Mouse (Mus musculus): ENCODE measurements around the gene Hdac9.

Gene Hdac9

GRCm38 (mm10) chr12:34697981-34698380 lies 218.9 kb downstream of the Hdac9 start:
- DNase-seq (ENCODE audit: low spot score in 2 of 2) = no peak

GRCm38 (mm10) chr12:34696736-34697135 lies 220.2 kb downstream of the Hdac9 start:
- no peak for DNase-seq (ENCODE audit: low spot score in 2 of 2)

DNA sequence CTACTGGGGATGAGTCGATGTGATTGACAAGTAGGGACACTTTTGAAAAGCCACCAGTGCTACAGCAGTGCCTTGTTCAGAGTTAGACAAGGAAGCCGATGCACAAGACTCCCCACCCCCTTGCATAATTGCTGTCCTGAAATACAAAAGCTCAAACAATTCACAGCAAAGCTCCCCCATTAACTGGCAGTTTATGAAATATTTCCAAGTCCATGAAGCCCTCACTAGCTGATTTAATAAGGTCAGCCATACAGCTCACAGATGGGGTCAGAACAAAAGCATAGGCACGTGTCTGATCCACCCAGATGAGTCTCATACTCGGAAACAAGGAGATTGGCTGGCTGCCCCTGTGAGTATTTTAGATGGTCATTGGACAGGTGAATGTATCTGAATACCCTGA lies 228.0 kb downstream of the Hdac9 start:
- DNase-seq (ENCODE audit: low spot score in 2 of 2) = no peak

DNA sequence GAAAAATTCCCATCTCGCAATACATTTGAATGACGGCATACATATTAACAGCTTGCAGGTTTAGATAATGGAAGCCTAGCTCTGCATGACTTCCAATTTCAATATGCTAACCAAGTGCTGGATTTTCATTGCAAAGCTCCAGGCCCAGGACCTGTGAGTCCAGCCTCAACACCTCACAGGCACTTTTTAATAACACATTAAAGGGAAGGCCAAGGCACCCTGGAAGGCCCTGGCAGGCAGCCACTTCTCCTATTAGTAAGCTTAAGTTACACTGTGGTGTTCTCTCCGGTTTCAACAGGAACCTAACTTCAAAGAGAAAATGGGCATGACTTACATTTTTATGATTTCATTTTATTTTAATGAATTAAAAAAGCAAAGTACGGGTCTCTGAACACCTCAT lies 233.5 kb downstream of the Hdac9 start:
- no peak for DNase-seq (ENCODE audit: low spot score in 2 of 2)

DNA sequence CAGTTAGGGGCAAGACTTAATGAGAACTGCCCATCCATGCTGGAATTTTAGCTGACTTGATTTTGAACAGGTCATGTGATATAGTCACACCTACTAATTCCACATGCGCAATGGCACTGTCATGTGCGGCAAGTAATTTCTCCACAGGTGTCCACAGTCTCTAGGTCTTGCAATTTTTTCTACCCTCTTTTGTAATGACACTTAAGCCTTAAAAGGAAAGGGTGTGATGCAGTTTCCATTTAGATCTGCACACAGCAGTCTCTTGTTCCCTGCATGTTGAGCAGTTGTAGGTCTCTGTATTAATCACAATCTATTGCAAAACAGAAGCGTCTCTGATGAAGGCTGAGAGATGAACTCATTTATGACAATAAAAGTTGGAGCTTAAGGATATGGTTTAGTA lies 234.2 kb downstream of the Hdac9 start:
- no peak for DNase-seq (ENCODE audit: low spot score in 2 of 2)

DNA sequence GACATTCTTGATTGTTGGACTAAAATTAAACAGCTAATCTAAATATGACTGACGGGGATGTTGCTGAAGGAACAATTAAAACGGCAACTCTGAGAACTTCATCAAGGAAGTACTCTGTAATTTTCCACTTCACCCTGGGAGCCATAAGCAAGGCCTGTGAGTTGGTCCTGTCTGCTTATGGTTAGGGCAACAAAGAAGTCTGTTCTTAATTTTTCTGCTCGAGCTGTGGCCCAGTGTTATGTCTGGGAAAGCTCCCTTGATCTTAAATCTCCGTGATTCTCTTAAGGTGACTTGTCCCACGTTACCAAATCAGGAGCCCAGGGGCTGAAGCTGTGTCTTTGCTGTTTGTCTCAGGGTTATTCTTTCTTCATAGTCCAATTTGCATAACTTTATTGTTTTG lies 236.3 kb downstream of the Hdac9 start:
- no peak for DNase-seq (ENCODE audit: low spot score in 2 of 2)

DNA sequence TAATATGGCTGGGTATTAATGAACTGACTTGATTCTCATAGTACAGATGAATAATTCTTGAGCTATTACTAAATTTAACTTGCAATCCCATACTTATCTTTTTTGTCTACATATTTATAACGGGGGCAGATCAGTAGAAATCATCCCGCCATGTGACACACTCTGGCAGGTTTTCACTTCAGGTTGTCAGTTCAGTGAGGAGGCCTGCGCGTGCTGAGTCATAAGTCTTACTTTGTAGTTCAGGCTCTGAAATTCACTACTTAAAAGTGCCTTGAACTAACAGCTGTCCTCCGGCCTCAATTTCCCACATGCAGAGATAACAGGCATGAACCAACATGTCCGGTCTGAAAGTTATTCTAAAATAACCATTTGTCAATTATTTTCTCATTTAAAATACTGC lies 239.8 kb downstream of the Hdac9 start:
- DNase-seq (ENCODE audit: low spot score in 2 of 2) = no peak

DNA sequence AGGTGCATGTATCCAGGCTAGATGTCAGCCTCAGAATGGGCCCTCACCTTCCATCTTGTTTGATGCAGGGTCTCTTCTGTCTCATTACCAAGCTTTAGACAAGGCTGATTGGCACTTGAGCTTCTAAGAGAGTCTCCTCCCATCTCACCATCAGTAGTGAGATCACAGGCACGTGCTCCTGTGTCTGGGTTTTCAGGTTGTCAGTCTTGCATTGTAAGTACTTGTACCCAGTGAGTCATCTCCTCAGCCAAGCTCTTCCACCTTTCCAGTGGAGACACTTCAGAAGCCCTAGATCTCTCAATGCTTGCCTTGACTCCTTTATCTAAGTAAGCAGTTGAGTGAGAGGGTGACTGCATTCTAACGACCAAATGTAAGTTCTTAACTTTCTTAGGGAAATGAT lies 242.7 kb downstream of the Hdac9 start:
- DNase-seq (ENCODE audit: low spot score in 2 of 2) = no peak

- no peak for DNase-seq (ENCODE audit: low spot score in 2 of 2)
These were observed 243.4 kb downstream of the Hdac9 start for GRCm38 (mm10) chr12:34673539-34673938.

GRCm38 (mm10) chr12:34664758-34665157 lies 252.1 kb downstream of the Hdac9 start:
- peak; percentile 75 for DNase-seq (ENCODE audit: low spot score in 2 of 2)

GRCm38 (mm10) chr12:34661378-34661777 lies 255.5 kb downstream of the Hdac9 start:
- DNase-seq (ENCODE audit: low spot score in 2 of 2) = no peak

GRCm38 (mm10) chr12:34660027-34660426 lies 256.9 kb downstream of the Hdac9 start:
- DNase-seq (ENCODE audit: low spot score in 2 of 2) = no peak

GRCm38 (mm10) chr12:34658568-34658967 lies 258.3 kb downstream of the Hdac9 start:
- DNase-seq (ENCODE audit: low spot score in 2 of 2) = no peak

DNA sequence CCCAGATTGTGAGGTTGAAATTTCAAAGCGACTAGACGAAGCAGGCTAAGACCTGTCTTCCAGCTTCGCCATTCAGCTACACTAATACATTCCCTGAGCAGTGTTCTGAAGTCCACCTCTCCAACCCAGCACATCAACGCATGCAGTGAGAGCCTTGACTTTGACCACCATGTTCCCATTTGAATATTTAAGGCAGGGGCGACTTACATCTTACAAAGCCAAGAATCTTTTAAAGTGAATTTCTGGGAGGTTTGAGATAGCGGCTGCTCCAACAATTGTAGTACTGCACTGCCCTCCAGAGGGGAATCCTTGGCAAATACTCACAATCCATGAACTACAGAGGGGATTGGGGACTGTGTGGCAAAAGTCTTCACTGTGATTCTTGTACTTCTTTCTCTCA lies 258.8 kb downstream of the Hdac9 start:
- peak in 1 of 2 experiments; percentile 18 for DNase-seq (ENCODE audit: low spot score in 2 of 2)

DNA sequence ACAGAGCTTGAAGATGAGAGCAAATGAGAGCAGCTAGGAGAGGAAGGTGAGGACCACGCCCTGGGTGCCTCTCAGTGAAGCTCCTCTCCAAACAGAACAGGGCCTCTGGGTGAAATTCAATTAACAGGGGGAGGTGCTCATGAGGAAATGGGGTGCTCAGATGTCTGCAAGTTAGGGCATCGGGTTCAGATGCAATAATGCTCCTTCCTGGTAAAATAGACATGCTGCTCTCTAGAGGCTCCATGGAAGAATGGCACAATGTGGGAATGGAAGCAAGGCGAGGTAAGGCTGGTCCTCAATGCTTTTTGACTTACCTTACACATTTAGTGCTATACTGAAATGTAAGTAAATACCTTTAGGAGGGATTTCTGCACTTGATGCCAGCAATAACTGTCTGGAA lies 263.3 kb downstream of the Hdac9 start:
- DNase-seq (ENCODE audit: low spot score in 2 of 2) = no peak

DNA sequence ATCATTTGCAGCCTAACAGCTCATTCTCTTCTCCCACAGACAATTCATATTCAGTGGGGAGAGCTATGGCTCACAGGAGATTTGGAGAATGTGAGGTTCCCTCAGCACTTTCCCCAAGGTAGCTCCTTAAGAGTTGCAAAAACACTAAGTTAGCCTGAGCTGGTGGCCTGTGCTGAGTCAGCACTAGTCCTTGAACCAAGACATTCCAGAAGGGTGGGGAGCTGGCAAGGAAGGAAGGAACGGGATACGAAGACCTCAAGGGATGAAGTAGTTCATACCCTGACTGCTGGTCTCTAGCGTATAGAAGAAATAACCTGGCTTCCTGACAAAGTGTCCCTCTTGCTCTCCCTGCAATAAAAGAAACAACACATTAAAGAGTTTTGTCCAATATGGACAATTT lies 268.1 kb downstream of the Hdac9 start:
- no peak for DNase-seq (ENCODE audit: low spot score in 2 of 2)

DNA sequence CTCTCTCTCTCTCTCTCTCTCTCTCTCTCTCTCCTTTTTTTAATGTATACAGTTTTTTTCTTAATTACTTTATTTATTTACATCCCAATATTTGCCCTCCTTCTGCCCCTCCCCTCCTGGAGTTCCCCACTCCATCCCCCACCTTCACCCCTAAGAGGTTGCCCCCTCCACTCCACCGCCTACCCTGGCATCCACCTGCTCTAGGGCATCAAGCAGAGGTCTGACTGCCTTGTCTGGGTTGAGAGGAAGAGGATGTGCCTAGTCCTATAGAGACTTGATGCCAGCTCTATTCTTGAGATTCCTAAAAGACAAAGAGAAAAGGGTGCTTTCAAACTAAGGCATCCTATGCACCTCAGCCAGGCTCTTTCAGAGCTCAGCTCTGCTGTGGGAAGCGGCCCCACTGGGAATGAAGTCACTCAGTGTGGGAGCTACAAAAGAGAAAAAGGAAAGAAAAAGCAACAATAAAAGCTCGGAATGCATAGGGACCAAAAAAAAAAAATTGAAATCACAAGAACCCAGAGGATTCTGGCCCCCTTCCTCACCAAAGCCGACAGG lies 275.1 kb downstream of the Hdac9 start:
- no peak for DNase-seq (ENCODE audit: low spot score in 2 of 2)

DNA sequence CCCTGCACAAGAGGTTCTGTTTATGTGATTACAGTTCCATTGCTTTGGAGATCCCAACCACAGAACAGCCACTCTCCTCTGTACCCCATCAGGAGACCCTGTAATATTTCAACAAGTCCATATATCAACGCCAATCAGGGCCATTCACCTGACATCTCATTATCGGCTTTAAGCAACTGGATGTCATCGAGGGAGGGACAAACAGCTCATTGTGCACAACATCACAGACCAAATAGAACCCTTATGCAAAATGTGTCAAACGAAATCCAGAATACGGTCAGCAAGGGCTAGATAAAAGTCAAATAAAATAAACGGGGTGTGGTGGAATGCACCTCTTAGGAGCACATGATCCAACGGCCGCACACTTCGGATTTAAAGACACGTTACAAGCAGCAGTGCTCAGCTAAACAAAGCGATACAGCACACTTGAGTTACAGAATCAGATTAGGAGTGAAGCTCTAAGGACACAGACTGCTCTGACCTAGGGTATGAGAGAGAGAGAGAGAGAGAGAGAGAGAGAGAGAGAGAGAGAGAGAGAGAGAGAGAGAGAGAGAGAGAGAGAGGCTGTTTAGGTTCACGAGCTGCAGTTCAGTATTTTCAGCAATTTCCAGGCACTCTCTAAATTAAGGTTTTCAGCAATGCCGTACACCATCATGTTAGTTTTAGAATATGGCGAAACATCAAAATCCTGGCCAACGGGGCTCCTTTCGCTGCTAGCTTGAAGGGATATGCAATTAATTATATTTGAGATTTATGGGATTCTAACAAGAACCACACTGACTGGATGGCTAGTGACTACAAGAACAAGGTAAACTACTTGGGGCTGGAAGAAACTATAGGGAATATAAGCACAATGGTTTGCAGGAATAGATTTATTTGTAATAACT lies 279.4 kb downstream of the Hdac9 start:
- no peak for DNase-seq (ENCODE audit: low spot score in 2 of 2)

DNA sequence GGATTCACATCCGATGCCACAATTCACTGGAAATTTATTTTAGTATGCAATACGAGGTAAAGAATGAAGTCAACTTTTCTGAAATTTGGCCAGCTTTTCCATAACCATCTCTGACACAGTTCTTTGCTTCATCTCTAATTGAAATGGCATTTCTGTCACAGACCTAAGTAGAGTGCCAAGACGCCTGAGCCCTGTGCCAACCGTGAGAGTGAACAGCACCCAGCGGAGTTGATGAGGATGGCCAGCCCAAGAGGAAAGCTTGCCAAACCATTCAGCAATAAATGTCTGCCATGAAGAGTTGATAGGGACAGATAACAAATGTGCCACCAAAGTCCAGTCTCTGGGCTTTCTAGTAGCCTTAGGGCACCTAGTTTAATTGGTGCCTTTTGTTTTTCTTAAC lies 297.8 kb downstream of the Hdac9 start:
- no peak for DNase-seq (ENCODE audit: low spot score in 2 of 2)

DNA sequence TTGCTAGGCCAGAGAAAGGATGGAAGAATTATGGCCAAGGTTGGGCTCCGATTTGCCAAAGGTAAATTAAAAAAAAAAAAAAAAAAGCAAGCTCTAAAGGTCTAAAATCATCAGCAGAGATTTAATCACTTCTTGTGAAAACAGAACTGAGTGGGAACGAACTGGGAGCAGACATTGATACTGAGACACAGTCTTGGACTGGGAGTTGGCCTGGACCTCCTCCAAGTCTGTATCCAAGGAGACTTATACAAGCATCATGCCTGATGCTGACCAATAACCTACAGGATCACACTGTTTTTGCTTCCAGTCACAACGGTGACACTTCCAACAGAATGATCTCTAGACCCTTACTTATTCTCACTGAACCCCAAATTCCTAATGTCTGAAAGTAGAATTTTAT lies 298.6 kb downstream of the Hdac9 start:
- DNase-seq (ENCODE audit: low spot score in 2 of 2) = no peak

GRCm38 (mm10) chr12:34617836-34618235 lies 299.1 kb downstream of the Hdac9 start:
- no peak for DNase-seq (ENCODE audit: low spot score in 2 of 2)

DNA sequence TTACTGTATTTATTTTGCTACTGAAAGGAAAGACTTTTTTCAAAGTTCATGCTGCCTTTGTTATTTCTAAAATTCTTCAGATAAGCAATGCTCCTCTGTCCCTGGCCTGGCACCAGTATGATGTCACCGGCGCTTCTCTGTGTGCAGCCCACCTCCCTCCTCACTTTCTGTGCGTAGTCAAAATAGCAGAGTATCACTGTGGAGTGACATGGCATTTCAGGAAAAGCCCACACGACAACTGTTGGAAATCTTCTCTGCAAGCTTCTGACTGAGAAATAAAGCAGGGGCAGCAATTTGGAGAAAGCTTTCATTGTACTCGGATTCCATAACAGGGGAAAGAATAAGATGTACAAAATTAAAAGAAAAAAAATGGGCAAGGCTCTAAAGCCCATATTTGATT lies 302.1 kb downstream of the Hdac9 start:
- DNase-seq (ENCODE audit: low spot score in 2 of 2) = no peak

DNA sequence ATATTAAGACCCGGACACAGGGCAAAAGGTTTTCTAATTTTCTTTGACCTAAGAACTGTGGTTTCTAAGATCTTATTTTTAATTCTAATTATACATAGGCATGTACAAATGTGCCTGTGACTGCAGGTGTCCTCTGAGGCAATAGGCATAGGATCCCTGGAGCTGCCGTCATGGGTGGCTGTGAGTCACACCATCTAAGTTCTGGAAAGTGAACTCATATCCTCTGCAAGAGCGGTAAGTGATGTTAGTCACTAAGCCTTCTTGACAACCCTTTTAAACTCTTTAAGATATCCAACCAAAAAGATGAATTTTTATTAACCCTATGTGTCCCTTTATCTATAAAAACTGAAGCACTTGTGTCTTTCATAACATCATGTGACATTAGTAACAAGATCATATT lies 304.4 kb downstream of the Hdac9 start:
- no peak for DNase-seq (ENCODE audit: low spot score in 2 of 2)

GRCm38 (mm10) chr12:34604521-34604920 lies 312.4 kb downstream of the Hdac9 start:
- no peak for DNase-seq (ENCODE audit: low spot score in 2 of 2)
